Mouse (Mus musculus) heart, postnatal 10 days (tissue): ENCODE data around the gene Denr. TPM values are rescaled to one million over a fixed set of nuclear protein-coding genes. Genes with fewer than 3 reads are reported as not detected.

ENCODE experiments used
- DNase-seq, 2 experiments: peaks; one replicate each; pipeline ENCODE4 v3.0.0; 2021
- intact Hi-C: fragments of 180-260 bp; cut with DNase I; formaldehyde crosslinking; loops from one replicate; pipeline ENCODE4 v1.15.1; 2025
- total RNA-seq, 2 experiments: library from RNA; stranded (reverse); gene quantifications; 2 replicates each; pipeline ENCODE4 v1.2.3; 2021

Gene Denr
- total RNA-seq, result 10 to 100 TPM; 53.4 to 54.2 TPM

DNA sequence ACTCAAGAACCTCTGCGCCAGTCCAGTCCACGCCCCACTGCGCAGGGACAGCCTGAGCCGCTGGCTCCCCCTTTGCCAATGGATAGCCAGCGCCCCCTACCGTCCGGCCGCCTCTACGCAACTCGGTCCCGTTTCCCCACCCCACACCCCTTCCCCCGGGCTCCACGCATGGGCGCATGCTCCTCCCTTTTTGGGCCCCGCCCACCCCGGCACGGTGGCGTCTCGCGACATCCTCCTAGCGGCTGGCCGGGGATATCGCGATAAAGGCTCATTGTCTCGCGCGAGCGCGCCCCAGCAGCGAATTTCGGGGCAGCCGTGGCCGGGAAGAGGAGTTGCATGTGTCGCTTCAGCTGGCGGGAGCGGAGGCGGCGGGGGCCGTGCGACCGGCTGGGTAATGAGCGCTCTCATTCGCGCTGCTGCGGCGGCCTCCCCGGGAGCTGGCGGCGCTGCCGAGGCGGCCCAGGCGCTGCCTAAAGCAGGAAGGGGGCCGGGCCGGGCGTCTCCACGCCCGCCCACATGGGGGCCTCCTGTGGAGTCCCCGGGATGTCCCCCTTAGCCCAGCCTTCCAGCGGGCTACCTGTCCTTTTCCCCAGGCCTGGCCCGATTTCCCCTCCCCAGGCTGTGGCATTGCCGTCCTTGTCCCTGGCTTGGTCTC is at the start of gene Denr:
Gene Denr (plus strand): TSS at position 200 of the 655 bp plus-strand sequence.
- intact Hi-C loops, result loop anchor here (2.0 to 5.0 kb wide), 3 partner anchors 80 to 280 kb away; partner anchors contain the start of genes Kntc1 and Rsrc2
- DNase-seq, result peak; percentile 100

- intact Hi-C loops, result no loop called here
- DNase-seq, result no peak
These were observed 48.2 kb upstream of the Denr start for GRCm38 (mm10) chr5:123858798-123859197.

GRCm38 (mm10) chr5:123862374-123863350 is 44.3 kb upstream of the Denr start:
- intact Hi-C loops, result no loop called here
- DNase-seq, result no peak

DNA sequence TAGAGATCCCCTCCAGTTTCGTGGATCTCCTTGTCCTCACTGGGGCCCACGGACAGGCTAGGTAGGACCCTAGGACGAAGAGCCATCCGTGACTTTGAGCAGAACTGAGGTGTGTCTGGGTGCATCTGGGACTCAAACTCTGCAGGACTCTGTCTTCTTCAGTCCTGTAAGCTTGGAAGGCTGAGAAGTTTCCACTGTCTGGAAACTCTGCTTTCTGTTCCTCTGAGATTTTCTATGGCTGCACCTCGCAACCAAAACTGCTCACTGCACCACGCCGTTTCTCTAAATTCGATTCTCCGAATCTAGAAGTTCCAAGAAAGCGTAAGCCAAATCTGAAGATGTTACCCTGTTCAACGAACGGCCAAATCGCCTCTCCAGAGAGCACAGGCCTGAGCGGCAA is 43.0 kb upstream of the Denr start:
- intact Hi-C loops, result no loop called here
- no peak for DNase-seq

DNA sequence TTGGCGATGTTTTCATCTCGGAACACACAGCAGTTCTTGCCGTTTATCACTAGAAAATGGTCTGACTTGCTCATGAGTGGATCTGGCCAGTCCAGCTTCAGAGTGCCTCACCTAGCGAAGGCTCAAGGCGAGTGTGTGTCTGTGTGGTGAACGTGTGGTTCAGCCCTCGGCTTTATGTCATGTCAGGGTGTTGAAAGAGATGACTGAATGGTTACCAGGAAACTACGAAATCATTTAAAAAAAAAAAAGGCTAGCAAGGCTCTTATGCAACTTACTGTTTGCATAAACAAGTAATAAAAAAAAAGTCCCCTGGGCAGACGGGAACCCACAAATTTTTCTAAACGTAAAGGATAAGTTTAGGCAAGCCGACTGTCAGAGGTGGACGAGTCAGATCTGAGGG is 41.6 kb upstream of the Denr start, which contains the start of gene Hcar2:
Gene Hcar2 (minus strand): TSS at position 135 of the 400 bp plus-strand sequence.
- intact Hi-C loops, result no loop called here
- DNase-seq, result no peak

DNA sequence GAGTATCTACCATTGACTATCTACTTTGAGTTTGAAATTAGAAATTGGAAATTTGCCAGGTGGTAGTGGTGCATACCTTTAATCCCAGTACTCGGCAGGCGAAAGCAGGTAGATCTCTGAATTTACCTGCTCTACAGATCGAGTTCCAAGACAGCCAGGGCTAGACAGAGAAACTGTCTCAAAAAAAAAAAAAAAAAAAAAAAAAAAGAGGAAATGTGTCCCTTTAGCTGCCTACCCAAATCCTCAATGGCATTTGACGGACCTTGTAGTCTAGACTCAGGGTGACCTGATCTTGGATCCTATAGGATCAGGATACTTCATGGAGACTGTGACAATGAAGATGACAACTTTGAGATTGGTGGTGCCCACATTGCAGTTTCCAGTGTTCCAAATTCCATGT is 40.5 kb upstream of the Denr start:
- DNase-seq, result no peak
- intact Hi-C loops, result no loop called here

DNA sequence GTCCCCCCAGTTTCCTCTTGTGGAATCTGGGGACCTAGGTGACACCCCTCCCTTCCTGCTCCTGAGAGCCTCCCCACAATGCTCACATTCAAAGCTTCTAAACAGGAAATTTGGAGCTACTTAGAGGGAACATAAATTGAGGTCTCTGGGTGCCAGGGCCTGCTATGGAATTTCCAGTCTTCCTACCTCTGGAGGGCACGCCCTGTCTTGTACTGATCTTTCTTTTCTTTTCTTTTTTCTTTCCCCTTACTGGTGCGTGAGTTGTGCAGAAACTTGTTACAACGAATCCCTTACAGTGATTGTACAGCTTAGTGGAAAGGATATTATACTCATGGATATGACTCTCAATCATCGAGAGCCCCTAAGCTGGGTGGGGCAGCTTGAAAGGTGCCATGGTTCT is 37.4 kb upstream of the Denr start:
- no peak for DNase-seq
- intact Hi-C loops, result no loop called here

GRCm38 (mm10) chr5:123874177-123874576 is 32.8 kb upstream of the Denr start:
- DNase-seq, result no peak

GRCm38 (mm10) chr5:123878056-123878455 is 28.9 kb upstream of the Denr start:
- no peak for DNase-seq
- intact Hi-C loops, result no loop called here

More at GRCm38 (mm10) chr5:123874177-123874576, 32.8 kb upstream of the Denr start:
- intact Hi-C loops, result no loop called here

GRCm38 (mm10) chr5:123879928-123880327 is 27.0 kb upstream of the Denr start, which contains the start of gene Hcar1:
Hcar1 (minus strand) TSS chr5:123880020.
- intact Hi-C loops, result no loop called here
- peak; percentile 22 to 41 for DNase-seq

DNA sequence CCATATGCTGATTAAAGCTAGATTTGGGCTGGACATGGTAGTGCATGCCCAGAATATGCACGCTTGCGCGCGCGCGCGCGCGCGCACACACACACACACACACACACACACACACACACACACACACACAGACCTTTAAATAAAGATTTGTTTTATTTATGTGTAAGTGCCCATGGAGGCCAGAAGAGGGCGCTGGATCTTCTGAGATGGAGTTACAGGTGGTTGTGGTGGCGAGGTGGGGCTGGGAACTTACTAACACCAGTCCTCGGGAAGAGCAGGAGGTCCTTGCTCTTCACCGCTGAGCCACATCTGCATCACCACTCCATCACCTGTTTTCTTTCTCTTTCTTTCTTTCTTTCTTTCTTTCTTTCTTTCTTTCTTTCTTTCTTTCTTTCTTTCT is 26.2 kb upstream of the Denr start:
- intact Hi-C loops, result no loop called here
- no peak for DNase-seq

DNA sequence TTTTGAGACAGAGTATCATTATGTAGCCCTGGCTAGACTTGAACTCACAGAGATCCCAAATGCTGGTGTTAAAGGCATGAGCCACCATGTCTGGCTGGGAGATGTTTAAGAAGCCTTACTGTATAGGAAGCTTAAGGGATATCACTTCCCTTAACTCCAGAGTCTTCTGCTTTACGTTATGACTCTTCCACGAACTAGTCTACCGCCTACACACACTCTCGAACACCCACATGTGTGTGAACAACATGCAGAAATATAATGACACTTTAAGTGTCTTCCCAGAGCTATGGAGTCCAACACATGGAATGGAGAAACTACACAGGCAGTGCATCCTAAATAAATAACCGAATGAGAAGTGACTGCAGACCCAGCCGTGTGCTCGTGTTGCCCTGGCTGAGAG is 23.1 kb upstream of the Denr start:
- intact Hi-C loops, result no loop called here

DNA sequence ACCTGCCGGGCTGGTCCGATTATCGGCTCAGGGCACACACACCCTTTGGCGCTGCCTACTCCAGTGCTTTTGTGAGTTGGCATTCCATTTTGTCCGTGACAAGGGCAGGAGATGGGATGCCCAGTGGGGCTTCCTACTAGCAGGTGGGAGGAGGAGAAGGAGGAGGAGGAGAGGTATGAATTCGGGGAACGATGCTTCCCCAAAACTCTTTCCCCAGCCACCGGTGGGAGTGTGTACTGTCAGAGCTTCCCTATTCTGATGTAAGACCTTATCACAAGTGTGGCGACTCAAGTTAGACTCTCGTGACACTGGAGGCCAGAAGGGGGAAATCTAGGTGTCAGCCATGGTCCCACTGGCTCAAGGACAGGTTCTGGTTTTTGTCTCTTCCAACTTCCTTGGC is 22.6 kb upstream of the Denr start:
- no peak for DNase-seq
- intact Hi-C loops, result no loop called here

More for the DNA sequence above, 23.1 kb upstream of the Denr start:
- no peak for DNase-seq

DNA sequence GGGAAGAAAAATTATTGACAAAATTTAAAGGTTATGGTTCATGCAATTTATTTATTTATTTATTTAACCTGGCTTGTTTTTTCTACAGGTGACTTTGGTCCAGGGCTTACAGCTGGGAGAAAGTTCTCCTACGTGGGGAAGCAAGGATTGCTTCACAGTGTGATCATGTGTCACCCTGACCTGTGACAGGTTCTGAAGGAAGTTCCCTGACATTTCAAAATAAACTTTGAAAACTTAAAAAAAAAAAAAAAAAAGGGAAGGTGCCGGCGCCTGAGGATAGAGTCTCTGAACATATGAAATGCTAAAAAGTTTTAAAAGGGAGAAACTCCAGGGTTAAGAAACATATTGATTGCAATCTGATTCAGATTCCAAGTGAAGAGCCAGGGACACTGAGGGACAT is 20.6 kb upstream of the Denr start:
- no peak for DNase-seq
- intact Hi-C loops, result no loop called here

DNA sequence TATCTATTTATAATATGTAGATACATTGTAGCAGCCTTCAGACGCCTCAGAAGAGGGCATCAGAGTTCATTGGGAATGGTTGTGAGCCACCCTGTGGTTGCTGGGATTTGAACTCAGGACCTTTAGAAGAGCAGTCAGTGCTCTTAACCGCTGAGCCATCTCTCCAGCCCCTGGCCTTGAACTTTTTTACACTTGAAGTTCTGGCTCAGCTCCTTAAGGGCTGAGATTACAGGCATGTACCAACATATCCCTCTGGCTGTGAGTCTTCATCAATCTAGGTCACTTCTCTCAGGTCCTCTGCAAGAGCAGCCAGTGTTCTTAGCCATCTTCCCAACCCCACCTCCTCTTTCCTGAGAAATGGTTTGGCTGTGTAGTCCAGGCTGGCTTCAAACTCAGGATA is 16.7 kb upstream of the Denr start:
- intact Hi-C loops, result no loop called here
- no peak for DNase-seq

DNA sequence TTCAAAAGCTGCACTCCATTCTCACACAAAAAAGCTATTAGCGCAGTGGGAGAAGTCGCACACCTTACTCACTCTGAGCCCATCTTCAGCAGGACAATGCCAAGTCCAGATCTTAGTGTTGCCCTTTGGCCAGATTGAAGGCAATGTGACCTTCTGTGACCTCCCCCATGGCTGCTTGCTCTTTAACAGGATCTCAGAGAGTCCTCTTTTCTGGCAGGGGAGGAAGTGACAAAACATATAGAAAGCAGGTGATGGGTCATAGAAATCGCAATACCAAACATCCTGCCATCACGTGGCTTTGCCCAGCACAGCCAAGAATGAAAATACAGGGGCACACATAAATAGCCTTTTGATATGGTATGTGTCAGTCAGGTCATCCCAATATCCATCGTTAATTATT is 16.0 kb upstream of the Denr start:
- no peak for DNase-seq
- intact Hi-C loops, result no loop called here

DNA sequence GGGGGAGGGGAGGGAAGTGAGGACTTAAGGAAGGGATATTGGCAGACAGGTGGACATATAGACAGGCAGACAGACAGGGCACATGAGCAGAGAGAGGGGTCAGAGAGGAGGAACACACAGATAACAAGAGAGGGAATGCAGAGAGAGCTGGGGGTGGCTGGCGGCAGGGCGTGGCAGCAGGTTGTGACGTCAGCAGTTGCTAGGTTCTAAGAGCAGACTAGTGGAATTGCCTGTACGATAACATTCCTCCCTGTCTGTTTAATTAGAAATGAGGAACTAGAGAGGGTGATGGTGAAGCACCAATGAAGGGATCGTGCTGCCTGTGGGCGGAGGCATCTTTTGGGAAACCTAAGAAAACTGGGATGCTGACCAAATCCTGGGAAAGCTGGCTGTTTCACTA is 15.3 kb upstream of the Denr start:
- peak; percentile 25 to 67 for DNase-seq
- intact Hi-C loops, result no loop called here

GRCm38 (mm10) chr5:123893520-123893919 is 13.5 kb upstream of the Denr start:
- intact Hi-C loops, result no loop called here
- no peak for DNase-seq

GRCm38 (mm10) chr5:123896395-123896794 is 10.6 kb upstream of the Denr start:
- intact Hi-C loops, result no loop called here
- no peak for DNase-seq

GRCm38 (mm10) chr5:123897352-123897751 is 9.6 kb upstream of the Denr start:
- DNase-seq, result no peak
- intact Hi-C loops, result no loop called here

- no peak for DNase-seq
- intact Hi-C loops, result no loop called here
These were observed 2.8 kb upstream of the Denr start for GRCm38 (mm10) chr5:123904059-123904672.
